Mouse (Mus musculus) small intestine, adult 2 months (tissue): ENCODE results near the gene Gli2.

Experiments used
- CTCF ChIP-seq: fragments of 200-500 bp; IDR thresholded peaks from 2 replicates; pipeline ENCODE4 v1.5.1; 2012; ENCODE audit warnings: low read depth, mild to moderate bottlenecking, control low read depth, inconsistent platforms, low read length, moderate library complexity, mixed read lengths; ENCODE audit not compliant: insufficient replicate concordance, insufficient read length; ENCODE audit errors: extremely low read depth
- POLR2A ChIP-seq: fragments of 200-500 bp; IDR thresholded peaks from 2 replicates; pipeline ENCODE4 v1.6.1; 2012; ENCODE audit warnings: low read depth, mild to moderate bottlenecking, control low read depth, inconsistent platforms, low read length, moderate library complexity

DNA sequence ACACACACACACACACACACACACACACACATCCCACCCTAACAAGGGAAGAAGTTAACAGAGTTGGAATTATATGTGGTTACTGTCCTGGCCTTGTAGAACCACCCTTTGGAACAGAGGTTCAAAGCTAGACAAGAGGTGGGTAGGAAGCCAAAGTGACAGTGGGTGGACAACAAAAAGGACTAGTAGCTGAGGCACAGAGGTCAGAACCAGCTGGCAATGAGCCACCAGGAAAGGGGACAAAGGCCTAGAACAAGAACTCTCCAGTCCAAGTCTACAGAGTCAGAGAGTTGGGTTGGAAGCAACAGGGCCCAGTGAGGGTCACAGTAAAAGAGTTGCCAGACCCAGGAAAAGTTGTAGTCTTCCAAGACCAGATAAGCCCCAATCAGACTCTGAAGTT, 34.4 kb downstream of the Gli2 start:
- no peak for TF ChIP-seq POLR2A
- TF ChIP-seq CTCF = no peak
